Mouse (Mus musculus): ENCODE measurements around the gene Tldc2. TPM values are rescaled to one million over a fixed set of nuclear protein-coding genes. Genes with fewer than 3 reads are reported as not detected.

Gene Tldc2
- total RNA-seq, 1 experiment from 2014 or later = not detected

GRCm38 (mm10) chr2:157078793-157079700 lies 7.8 kb upstream of the Tldc2 start, which contains the start of gene Soga1:
TSS of gene Soga1 (minus strand) at chr2:157079254.
- DNase-seq = peak; percentile 93

GRCm38 (mm10) chr2:157079701-157080180 lies 7.1 kb upstream of the Tldc2 start:
- no peak for DNase-seq

- no peak for DNase-seq
Measured at GRCm38 (mm10) chr2:157081331-157081730, 5.5 kb upstream of the Tldc2 start.

GRCm38 (mm10) chr2:157081960-157082359 lies 4.9 kb upstream of the Tldc2 start:
- DNase-seq = no peak

GRCm38 (mm10) chr2:157084831-157085585 lies 1.8 kb upstream of the Tldc2 start:
- no peak for DNase-seq

- DNase-seq = no peak
Measured at GRCm38 (mm10) chr2:157087536-157088317, 872 bp downstream of the Tldc2 start.

- peak; percentile 23 for DNase-seq
Measured at GRCm38 (mm10) chr2:157092024-157092423, 5.2 kb downstream of the Tldc2 start.

GRCm38 (mm10) chr2:157095005-157095755 lies 8.3 kb downstream of the Tldc2 start:
- DNase-seq = peak; percentile 76

GRCm38 (mm10) chr2:157099532-157100318 lies 12.9 kb downstream of the Tldc2 start:
- DNase-seq = no peak

- no peak for DNase-seq
Measured at GRCm38 (mm10) chr2:157100319-157100605, 13.4 kb downstream of the Tldc2 start.

GRCm38 (mm10) chr2:157101650-157102049 lies 14.8 kb downstream of the Tldc2 start:
- no peak for DNase-seq

- no peak for DNase-seq
Measured at GRCm38 (mm10) chr2:157102256-157102655, 15.4 kb downstream of the Tldc2 start.

- no peak for DNase-seq
Measured at GRCm38 (mm10) chr2:157104454-157104853, 17.6 kb downstream of the Tldc2 start.

GRCm38 (mm10) chr2:157108236-157108635 lies 21.4 kb downstream of the Tldc2 start:
- no peak for DNase-seq

GRCm38 (mm10) chr2:157116964-157117363 lies 30.1 kb downstream of the Tldc2 start:
- DNase-seq = no peak

GRCm38 (mm10) chr2:157118556-157118955 lies 31.7 kb downstream of the Tldc2 start:
- DNase-seq = no peak

- DNase-seq = no peak
Measured at GRCm38 (mm10) chr2:157119075-157119474, 32.2 kb downstream of the Tldc2 start.

GRCm38 (mm10) chr2:157121766-157122165 lies 34.9 kb downstream of the Tldc2 start:
- no peak for DNase-seq

GRCm38 (mm10) chr2:157125246-157125645 lies 38.4 kb downstream of the Tldc2 start:
- no peak for DNase-seq

GRCm38 (mm10) chr2:157127370-157127769 lies 40.5 kb downstream of the Tldc2 start:
- DNase-seq = no peak

GRCm38 (mm10) chr2:157128072-157128471 lies 41.2 kb downstream of the Tldc2 start:
- no peak for DNase-seq
